Mouse (Mus musculus) heart, embryonic 13.5 days (tissue): Measurements from ENCODE around the gene Haus3. TPM values are rescaled to one million over a fixed set of nuclear protein-coding genes. Genes with fewer than 3 reads are reported as not detected.

Experiments used
- ATAC-seq: fragments of 200-750 bp; cut with Nextera tagmentation; 2 replicates; pipeline ENCODE4 v1.8.0; 2017; ENCODE audit warnings: moderate TSS enrichment; ENCODE audit not compliant: insufficient number of reproducible peaks, low FRiP score, low TSS enrichment; ENCODE audit errors: extremely low read depth
- H3K27ac ChIP-seq: fragments of 300-500 bp; sonication (generic); replicated peaks from 2 replicates; pipeline ENCODE4 v1.5.1; 2015; ENCODE audit warnings: moderate library complexity, mild to moderate bottlenecking, inconsistent platforms
- H3K27me3 ChIP-seq: fragments of 300-500 bp; sonication (generic); replicated peaks from 2 replicates; pipeline ENCODE4 v1.6.1; 2015; ENCODE audit warnings: mild to moderate bottlenecking, inconsistent platforms
- H3K36me3 ChIP-seq: fragments of 300-500 bp; sonication (generic); 2 replicates; pipeline ENCODE4 v1.6.1; 2015; ENCODE audit warnings: mild to moderate bottlenecking, inconsistent platforms
- H3K4me1 ChIP-seq: fragments of 300-500 bp; sonication (generic); 2 replicates; pipeline ENCODE4 v1.6.1; 2015; ENCODE audit warnings: inconsistent platforms
- H3K4me2 ChIP-seq: fragments of 300-500 bp; sonication (generic); 2 replicates; pipeline ENCODE4 v1.6.1; 2015; ENCODE audit warnings: inconsistent platforms, mild to moderate bottlenecking, moderate library complexity
- H3K4me3 ChIP-seq: fragments of 300-500 bp; sonication (generic); 2 replicates; pipeline ENCODE4 v1.5.1; 2015; ENCODE audit warnings: moderate library complexity, mild to moderate bottlenecking, inconsistent platforms
- H3K9ac ChIP-seq: fragments of 300-500 bp; sonication (generic); 2 replicates; pipeline ENCODE4 v1.6.1; 2015; ENCODE audit warnings: inconsistent platforms, mild to moderate bottlenecking, moderate library complexity
- H3K9me3 ChIP-seq: fragments of 300-500 bp; sonication (generic); 2 replicates; pipeline ENCODE4 v1.6.1; 2016; ENCODE audit warnings: inconsistent platforms
- WGBS: fragments of 180-500 bp; shearing (Covaris S2); methylation state at CpG from one replicate; pipeline ENCODE4 v1.1.7; 2015; ENCODE audit warnings: mixed read lengths; 5-methylcytosine and 5-hydroxymethylcytosine counted together
- polyA plus RNA-seq: library from polyadenylated mRNA; unstranded; fragments of >200 nt; fragmentation: Nextera tagmentation; extraction: Ambion mirVana; gene quantifications from 2 replicates; pipeline ENCODE4 v1.2.1, GENCODE M21; 2015

Haus3 gene
- polyA plus RNA-seq: 20.8 and 25.4 TPM in 2 replicates

- Histone ChIP-seq H3K4me2 (peak within 1 kb of the TSS; percentile 78), H3K27me3 (no peaks in the 10 kb centered on the region), H3K4me1 (peaks cover 38% of the 10 kb centered on the region), H3K9me3 (no peaks in the 10 kb centered on the region), H3K36me3 (peaks cover 24% of the 10 kb centered on the region), H3K9ac (peak within 1 kb of the TSS; percentile 93), H3K4me3 (peak within 1 kb of the TSS; percentile 76), H3K27ac (peak within 1 kb of the TSS; percentile 87)
- peak; percentile 99 for ATAC-seq
- WGBS: under 1% methylated on average over 57 of the region's 57 CpGs
Observed at GRCm38 (mm10) chr5:34168950-34169891, at the start of gene Haus3, which contains the start of gene Poln. Gene Haus3 (minus strand): TSS chr5:34169527. Gene Poln (minus strand): TSS chr5:34169448.

GRCm38 (mm10) chr5:34218672-34219071 is 49.3 kb upstream of the Haus3 start:
- 63% methylated on average over 5 of the region's 5 CpGs for WGBS
- Histone ChIP-seq H3K27ac (no peak overlapping the region), H3K4me3 (no peak overlapping the region), H3K4me1 (peaks cover 41% of the 10 kb centered on the region), H3K36me3 (no peaks in the 10 kb centered on the region), H3K9me3 (no peaks in the 10 kb centered on the region), H3K9ac (no peak overlapping the region), H3K4me2 (no peak overlapping the region), H3K27me3 (peaks cover 50% of the 10 kb centered on the region)
- ATAC-seq: no peak

GRCm38 (mm10) chr5:34217756-34218155 is 48.4 kb upstream of the Haus3 start:
- H3K4me2 ChIP-seq: peak overlapping the region; percentile 51
- H3K9ac ChIP-seq: no peak overlapping the region
- peaks cover 46% of the 10 kb centered on the region for H3K4me1 ChIP-seq
- H3K27ac ChIP-seq: peak overlapping the region; percentile 66
- no peaks in the 10 kb centered on the region for H3K36me3 ChIP-seq
- H3K9me3 ChIP-seq: no peaks in the 10 kb centered on the region
- peak; percentile 72; the same call in 1 of the 2 replicates for ATAC-seq
- WGBS: 17% methylated on average over 9 of the region's 9 CpGs
- H3K27me3 ChIP-seq: peaks cover 42% of the 10 kb centered on the region
- H3K4me3 ChIP-seq: no peak overlapping the region

GRCm38 (mm10) chr5:34216025-34216424 is 46.7 kb upstream of the Haus3 start:
- Histone ChIP-seq H3K9ac (no peak overlapping the region), H3K27me3 (peaks cover 33% of the 10 kb centered on the region), H3K9me3 (no peaks in the 10 kb centered on the region), H3K36me3 (no peaks in the 10 kb centered on the region), H3K4me2 (no peak overlapping the region), H3K27ac (no peak overlapping the region), H3K4me1 (peaks cover 46% of the 10 kb centered on the region), H3K4me3 (no peak overlapping the region)
- WGBS: 85% methylated on average over 7 of the region's 7 CpGs
- ATAC-seq: no peak

DNA sequence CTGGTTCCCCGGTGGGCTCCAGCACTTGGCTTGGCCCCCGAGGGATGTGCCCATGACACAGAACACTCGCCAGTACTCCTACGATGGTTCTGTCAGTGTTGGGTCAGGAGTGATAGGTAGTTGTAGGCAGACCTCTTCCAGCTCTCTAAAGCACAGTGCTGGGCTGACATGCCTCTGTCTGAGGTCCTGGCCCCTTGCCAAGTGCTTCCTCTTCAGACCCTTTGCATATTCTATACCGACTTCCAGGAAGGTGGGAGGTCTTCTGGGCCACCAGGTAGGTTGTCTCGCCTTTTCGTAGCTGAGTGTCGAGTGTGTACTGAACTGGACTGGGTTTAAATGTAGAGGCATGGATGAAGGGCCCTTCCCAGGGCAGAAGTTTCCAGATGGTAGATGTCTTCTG is 44.3 kb upstream of the Haus3 start:
- ATAC-seq: no peak
- H3K4me2 ChIP-seq: peak overlapping the region; percentile 18

GRCm38 (mm10) chr5:34210279-34210678 is 41.0 kb upstream of the Haus3 start:
- no peak for ATAC-seq
- Histone ChIP-seq H3K4me2 (no peak overlapping the region), H3K36me3 (no peaks in the 10 kb centered on the region), H3K27me3 (peaks cover 9% of the 10 kb centered on the region), H3K9me3 (no peaks in the 10 kb centered on the region), H3K4me3 (no peak overlapping the region), H3K4me1 (peaks cover 26% of the 10 kb centered on the region), H3K9ac (no peak overlapping the region), H3K27ac (no peak overlapping the region)
- 5% methylated on average over 1 of the region's 1 CpGs for WGBS

More for the DNA sequence above, 44.3 kb upstream of the Haus3 start:
- Histone ChIP-seq H3K27me3 (peaks cover 26% of the 10 kb centered on the region), H3K4me1 (peaks cover 39% of the 10 kb centered on the region), H3K4me3 (no peak overlapping the region), H3K36me3 (no peaks in the 10 kb centered on the region), H3K27ac (no peak overlapping the region), H3K9me3 (no peaks in the 10 kb centered on the region), H3K9ac (no peak overlapping the region)
- 39% methylated on average over 8 of the region's 8 CpGs for WGBS

- 45% methylated on average over 3 of the region's 3 CpGs for WGBS
- Histone ChIP-seq H3K4me3 (no peak overlapping the region), H3K4me1 (peaks cover 11% of the 10 kb centered on the region), H3K27ac (no peak overlapping the region), H3K9ac (no peak overlapping the region), H3K27me3 (no peaks in the 10 kb centered on the region), H3K36me3 (no peaks in the 10 kb centered on the region), H3K9me3 (no peaks in the 10 kb centered on the region), H3K4me2 (no peak overlapping the region)
- no peak for ATAC-seq
Observed at GRCm38 (mm10) chr5:34207503-34207902, 38.2 kb upstream of the Haus3 start.

- Histone ChIP-seq H3K27me3 (no peaks in the 10 kb centered on the region), H3K36me3 (no peaks in the 10 kb centered on the region), H3K4me1 (peaks cover 27% of the 10 kb centered on the region), H3K27ac (no peak overlapping the region), H3K9me3 (no peaks in the 10 kb centered on the region), H3K4me2 (no peak overlapping the region), H3K4me3 (no peak overlapping the region), H3K9ac (no peak overlapping the region)
- ATAC-seq: no peak
- WGBS: 20% methylated on average over 2 of the region's 2 CpGs
Observed at GRCm38 (mm10) chr5:34205788-34206187, 36.5 kb upstream of the Haus3 start.

DNA sequence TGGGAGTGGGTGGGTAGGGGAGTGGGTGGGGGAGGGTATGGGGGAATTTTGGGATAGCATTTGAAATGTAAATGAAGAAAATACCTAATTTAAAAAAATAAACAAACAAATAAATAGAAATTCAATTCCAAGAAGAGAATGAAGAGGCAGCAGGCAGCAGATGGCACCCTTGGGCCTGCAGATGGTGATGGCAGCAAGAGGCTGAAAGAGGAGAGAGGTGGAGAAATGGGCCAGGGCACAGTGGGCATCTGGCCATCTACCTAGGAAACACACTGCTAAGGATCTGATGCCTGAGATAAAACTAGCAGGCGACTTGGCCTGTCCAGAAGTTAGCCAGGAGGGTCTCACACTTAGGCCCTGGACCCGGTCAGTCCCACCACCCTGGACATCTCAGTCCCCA is 35.6 kb upstream of the Haus3 start:
- H3K27ac ChIP-seq: no peak overlapping the region
- no peak overlapping the region for H3K4me2 ChIP-seq
- H3K27me3 ChIP-seq: no peaks in the 10 kb centered on the region
- H3K9me3 ChIP-seq: no peaks in the 10 kb centered on the region
- 73% methylated on average over 2 of the region's 2 CpGs for WGBS
- H3K9ac ChIP-seq: no peak overlapping the region
- H3K4me3 ChIP-seq: no peak overlapping the region
- no peaks in the 10 kb centered on the region for H3K36me3 ChIP-seq
- ATAC-seq: no peak
- peaks cover 28% of the 10 kb centered on the region for H3K4me1 ChIP-seq

- H3K36me3 ChIP-seq: no peaks in the 10 kb centered on the region
- H3K27me3 ChIP-seq: no peaks in the 10 kb centered on the region
- H3K4me1 ChIP-seq: peaks cover 28% of the 10 kb centered on the region
- H3K4me3 ChIP-seq: no peak overlapping the region
- 40% methylated on average over 4 of the region's 4 CpGs for WGBS
- ATAC-seq: no peak
- H3K4me2 ChIP-seq: no peak overlapping the region
- H3K9me3 ChIP-seq: no peaks in the 10 kb centered on the region
- H3K27ac ChIP-seq: 0 out of 2 replicates have a peak overlapping the region, but pooled peaks have one; percentile 6
- no peak overlapping the region for H3K9ac ChIP-seq
Observed at GRCm38 (mm10) chr5:34202006-34202405, 32.7 kb upstream of the Haus3 start.

- Histone ChIP-seq H3K36me3 (no peaks in the 10 kb centered on the region), H3K4me1 (peaks cover 26% of the 10 kb centered on the region), H3K4me2 (no peak overlapping the region), H3K9me3 (no peaks in the 10 kb centered on the region), H3K9ac (no peak overlapping the region), H3K27me3 (no peaks in the 10 kb centered on the region), H3K27ac (no peak overlapping the region), H3K4me3 (no peak overlapping the region)
- ATAC-seq: peak; percentile 10; the same call in 1 of the 2 replicates
- WGBS: 50% methylated on average over 2 of the region's 2 CpGs
Observed at GRCm38 (mm10) chr5:34201396-34201795, 32.1 kb upstream of the Haus3 start.
